Mouse (Mus musculus) forebrain, embryonic 15.5 days (tissue): ENCODE results near the gene Nxpe5. TPM values are rescaled to one million over a fixed set of nuclear protein-coding genes. Genes with fewer than 3 reads are reported as not detected.

Experiments used
- ATAC-seq: fragments of 200-750 bp; cut with Nextera tagmentation; replicated peaks from 2 replicates; pipeline ENCODE4 v1.8.0; 2017; ENCODE audit warnings: mild to moderate bottlenecking, moderate TSS enrichment, moderate library complexity
- H3K27ac ChIP-seq: fragments of 300-500 bp; sonication (generic); replicated peaks from 2 replicates; pipeline ENCODE4 v1.5.1; 2015; ENCODE audit warnings: mild to moderate bottlenecking, inconsistent platforms
- H3K27me3 ChIP-seq: fragments of 300-500 bp; sonication (generic); 2 replicates; pipeline ENCODE4 v1.6.1; 2015; ENCODE audit warnings: inconsistent platforms
- H3K36me3 ChIP-seq: fragments of 300-500 bp; sonication (generic); 2 replicates; pipeline ENCODE4 v1.6.1; 2015; ENCODE audit warnings: mild to moderate bottlenecking, inconsistent platforms
- H3K4me1 ChIP-seq: fragments of 300-500 bp; sonication (generic); 2 replicates; pipeline ENCODE4 v1.6.1; 2015; ENCODE audit warnings: inconsistent platforms
- H3K4me2 ChIP-seq: fragments of 300-500 bp; sonication (generic); replicated peaks from 2 replicates; pipeline ENCODE4 v1.6.1; 2015; ENCODE audit warnings: mild to moderate bottlenecking, inconsistent platforms
- H3K4me3 ChIP-seq: fragments of 300-500 bp; sonication (generic); 2 replicates; pipeline ENCODE4 v1.5.1; 2015; ENCODE audit warnings: mild to moderate bottlenecking, inconsistent platforms
- H3K9ac ChIP-seq: fragments of 300-500 bp; sonication (generic); replicated peaks from 2 replicates; pipeline ENCODE4 v1.6.1; 2015; ENCODE audit warnings: mild to moderate bottlenecking, inconsistent platforms
- H3K9me3 ChIP-seq: fragments of 300-500 bp; sonication (generic); 2 replicates; pipeline ENCODE4 v1.6.1; 2016; ENCODE audit warnings: inconsistent platforms
- WGBS: fragments of 180-500 bp; shearing (Covaris S2); methylation state at CpG from one replicate; pipeline ENCODE4 v1.1.7; 2015; ENCODE audit warnings: mixed read lengths; 5-methylcytosine and 5-hydroxymethylcytosine counted together
- polyA plus RNA-seq: library from polyadenylated mRNA; unstranded; fragments of >200 nt; fragmentation: Nextera tagmentation; extraction: Ambion mirVana; gene quantifications from 2 replicates; pipeline ENCODE4 v1.2.1, GENCODE M21; 2015

Nxpe5 gene
- polyA plus RNA-seq, 1 experiment from 2014 or later, result not detected

- Histone ChIP-seq H3K4me2 (no peak overlapping the region), H3K4me3 (no peak overlapping the region), H3K36me3 (no peaks in the 10 kb centered on the region), H3K27ac (no peak overlapping the region), H3K9me3 (no peaks in the 10 kb centered on the region), H3K9ac (no peak overlapping the region), H3K4me1 (no peaks in the 10 kb centered on the region), H3K27me3 (no peaks in the 10 kb centered on the region)
- ATAC-seq, result no peak
- 76% methylated on average over 2 of the region's 2 CpGs for WGBS
These were observed 5.8 kb upstream of the Nxpe5 start for GRCm38 (mm10) chr5:138219864-138220263.

DNA sequence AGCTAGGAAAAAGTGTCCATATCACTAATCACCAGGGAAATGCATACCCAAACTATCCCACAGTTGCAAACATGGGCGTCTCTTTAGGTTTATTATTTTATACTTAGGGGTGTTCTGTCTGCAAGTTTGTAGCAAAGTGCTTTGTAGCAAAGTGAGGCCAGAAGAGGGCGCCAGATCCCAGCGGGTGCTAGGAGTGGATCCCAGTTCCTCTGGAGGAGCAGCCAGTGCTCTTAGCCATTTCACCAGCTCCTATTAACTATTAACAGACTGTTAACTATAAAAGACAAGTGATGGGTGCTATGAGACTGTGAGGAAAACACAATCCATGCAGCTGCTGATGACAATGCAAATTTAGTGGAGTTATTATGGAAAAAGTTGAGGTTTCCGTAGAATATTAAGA, 3.6 kb upstream of the Nxpe5 start:
- H3K9ac ChIP-seq, result no peak overlapping the region
- H3K4me2 ChIP-seq, result no peak overlapping the region
- H3K27ac ChIP-seq, result no peak overlapping the region
- no peak for ATAC-seq
- no peaks in the 10 kb centered on the region for H3K27me3 ChIP-seq
- 22% methylated on average over 4 of the region's 4 CpGs for WGBS
- no peaks in the 10 kb centered on the region for H3K4me1 ChIP-seq
- no peaks in the 10 kb centered on the region for H3K36me3 ChIP-seq
- no peak overlapping the region for H3K4me3 ChIP-seq
- no peaks in the 10 kb centered on the region for H3K9me3 ChIP-seq

GRCm38 (mm10) chr5:138223287-138223686, 2.4 kb upstream of the Nxpe5 start:
- Histone ChIP-seq H3K4me3 (no peak overlapping the region), H3K4me1 (no peaks in the 10 kb centered on the region), H3K36me3 (no peaks in the 10 kb centered on the region), H3K27ac (no peak overlapping the region), H3K4me2 (no peak overlapping the region), H3K9ac (no peak overlapping the region), H3K9me3 (no peaks in the 10 kb centered on the region), H3K27me3 (no peaks in the 10 kb centered on the region)
- 62% methylated on average over 3 of the region's 3 CpGs for WGBS
- ATAC-seq, result no peak

DNA sequence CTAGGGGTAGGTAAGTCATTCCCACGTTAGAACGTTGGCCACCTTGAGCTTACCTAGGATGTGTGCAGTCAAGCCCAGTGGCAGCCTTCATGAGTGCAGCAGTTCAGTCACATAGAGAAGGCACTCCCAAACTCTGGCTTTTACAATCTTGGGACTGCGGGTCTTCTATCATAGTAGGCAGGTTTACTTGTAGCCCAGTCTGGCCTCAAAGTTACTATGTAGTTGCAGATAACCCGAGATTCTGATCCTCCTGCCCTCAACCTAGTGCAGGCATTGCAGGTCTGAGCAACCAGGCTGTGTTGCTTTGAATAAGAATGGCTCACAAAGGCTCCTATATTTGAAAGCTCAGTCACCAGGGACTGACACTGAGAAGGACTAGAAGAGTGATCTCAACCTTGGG, 793 bp downstream of the Nxpe5 start:
- Histone ChIP-seq H3K36me3 (no peaks in the 10 kb centered on the region), H3K4me3 (no peak overlapping the region), H3K27ac (no peak overlapping the region), H3K27me3 (no peaks in the 10 kb centered on the region), H3K4me1 (no peaks in the 10 kb centered on the region), H3K9ac (no peak overlapping the region), H3K4me2 (no peak overlapping the region), H3K9me3 (no peaks in the 10 kb centered on the region)
- WGBS, result 88% methylated on average over 4 of the region's 4 CpGs
- ATAC-seq, result no peak

DNA sequence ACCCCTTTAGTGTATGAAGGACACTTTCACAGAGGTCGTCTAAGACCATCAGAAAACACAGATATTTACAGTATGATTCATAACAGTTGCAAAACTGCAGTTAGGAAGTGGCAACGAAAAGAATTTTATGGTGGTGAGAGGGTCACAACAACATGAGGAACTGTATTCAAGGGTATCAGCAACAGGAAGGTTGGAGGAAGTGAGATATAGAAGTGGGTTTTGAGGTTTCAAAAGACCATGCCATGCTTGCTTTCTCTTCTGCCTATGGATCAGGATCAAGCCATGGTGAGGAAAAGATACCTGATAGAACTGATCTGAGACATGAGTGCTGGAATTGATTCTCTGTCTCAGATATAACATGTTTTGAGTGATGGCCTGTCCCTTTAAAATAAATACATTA, 1.7 kb downstream of the Nxpe5 start:
- WGBS, result 80% methylated on average over 2 of the region's 2 CpGs
- no peak overlapping the region for H3K9ac ChIP-seq
- H3K27ac ChIP-seq, result no peak overlapping the region
- no peaks in the 10 kb centered on the region for H3K36me3 ChIP-seq
- ATAC-seq, result no peak
- no peaks in the 10 kb centered on the region for H3K4me1 ChIP-seq
- H3K4me2 ChIP-seq, result no peak overlapping the region
- no peak overlapping the region for H3K4me3 ChIP-seq
- H3K9me3 ChIP-seq, result no peaks in the 10 kb centered on the region
- no peaks in the 10 kb centered on the region for H3K27me3 ChIP-seq

- no peak overlapping the region for H3K27ac ChIP-seq
- H3K9ac ChIP-seq, result no peak overlapping the region
- H3K9me3 ChIP-seq, result no peaks in the 10 kb centered on the region
- H3K27me3 ChIP-seq, result no peaks in the 10 kb centered on the region
- H3K4me3 ChIP-seq, result no peak overlapping the region
- 56% methylated on average over 3 of the region's 3 CpGs for WGBS
- no peaks in the 10 kb centered on the region for H3K4me1 ChIP-seq
- H3K36me3 ChIP-seq, result no peaks in the 10 kb centered on the region
- H3K4me2 ChIP-seq, result no peak overlapping the region
- ATAC-seq, result no peak
These were observed 2.3 kb downstream of the Nxpe5 start for GRCm38 (mm10) chr5:138228026-138228425.

GRCm38 (mm10) chr5:138229511-138229910, 3.8 kb downstream of the Nxpe5 start:
- H3K4me2 ChIP-seq, result no peak overlapping the region
- no peaks in the 10 kb centered on the region for H3K4me1 ChIP-seq
- H3K36me3 ChIP-seq, result no peaks in the 10 kb centered on the region
- H3K27me3 ChIP-seq, result no peaks in the 10 kb centered on the region
- H3K27ac ChIP-seq, result no peak overlapping the region
- H3K9ac ChIP-seq, result no peak overlapping the region
- 95% methylated on average over 3 of the region's 3 CpGs for WGBS
- H3K4me3 ChIP-seq, result no peak overlapping the region
- ATAC-seq, result no peak
- no peaks in the 10 kb centered on the region for H3K9me3 ChIP-seq

DNA sequence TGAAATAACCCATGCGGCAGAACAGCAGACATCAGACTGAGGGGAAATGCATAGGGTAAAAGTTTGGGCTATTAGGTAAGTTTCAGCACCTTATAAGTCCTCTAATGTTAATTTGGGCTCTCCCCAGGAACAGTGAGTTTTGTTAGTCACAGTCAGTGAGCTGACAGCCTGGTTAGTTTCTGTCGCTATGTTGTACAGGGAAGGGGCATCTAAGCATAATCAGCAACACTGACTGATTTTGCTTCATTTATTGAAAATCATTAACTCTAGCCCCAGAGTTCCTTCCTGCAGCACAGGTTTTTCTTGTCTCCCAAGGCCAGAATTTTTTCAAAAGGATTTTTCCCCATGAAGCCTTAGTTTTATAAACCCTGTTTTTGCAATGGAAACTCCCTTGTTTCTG, 8.1 kb downstream of the Nxpe5 start:
- Histone ChIP-seq H3K4me1 (no peaks in the 10 kb centered on the region), H3K4me3 (no peak overlapping the region), H3K36me3 (no peaks in the 10 kb centered on the region), H3K27me3 (no peaks in the 10 kb centered on the region), H3K4me2 (no peak overlapping the region), H3K27ac (no peak overlapping the region), H3K9me3 (no peaks in the 10 kb centered on the region), H3K9ac (no peak overlapping the region)
- WGBS, result 91% methylated on average over 2 of the region's 2 CpGs
- ATAC-seq, result no peak

DNA sequence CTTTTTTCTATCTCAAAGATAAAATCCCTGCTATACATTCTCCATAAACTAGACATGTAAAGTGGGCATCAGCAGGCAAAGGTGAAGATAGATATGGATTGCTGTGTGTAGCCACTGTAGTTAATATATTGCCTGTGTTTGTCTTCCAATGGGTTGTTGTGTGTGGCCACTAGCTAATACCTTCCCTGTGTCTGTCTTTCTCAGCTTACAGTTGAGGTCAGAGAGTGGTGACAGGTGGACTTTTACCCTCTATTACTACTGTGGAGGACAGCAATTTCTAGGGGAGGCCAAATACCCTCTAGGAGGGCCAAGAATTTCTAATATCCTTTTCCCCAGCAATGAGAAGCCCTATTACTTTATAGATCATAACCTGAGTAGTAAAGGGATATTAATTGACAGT, 8.5 kb downstream of the Nxpe5 start:
- Histone ChIP-seq H3K9me3 (no peaks in the 10 kb centered on the region), H3K9ac (no peak overlapping the region), H3K27ac (no peak overlapping the region), H3K4me1 (no peaks in the 10 kb centered on the region), H3K4me3 (no peak overlapping the region), H3K4me2 (no peak overlapping the region), H3K27me3 (no peaks in the 10 kb centered on the region), H3K36me3 (no peaks in the 10 kb centered on the region)
- ATAC-seq, result no peak

GRCm38 (mm10) chr5:138241511-138241910, 15.8 kb downstream of the Nxpe5 start:
- Histone ChIP-seq H3K4me2 (no peak overlapping the region), H3K4me1 (no peaks in the 10 kb centered on the region), H3K27ac (no peak overlapping the region), H3K36me3 (no peaks in the 10 kb centered on the region), H3K27me3 (no peaks in the 10 kb centered on the region), H3K9ac (no peak overlapping the region), H3K4me3 (no peak overlapping the region), H3K9me3 (no peaks in the 10 kb centered on the region)
- WGBS, result 47% methylated on average over 2 of the region's 2 CpGs
- no peak for ATAC-seq

DNA sequence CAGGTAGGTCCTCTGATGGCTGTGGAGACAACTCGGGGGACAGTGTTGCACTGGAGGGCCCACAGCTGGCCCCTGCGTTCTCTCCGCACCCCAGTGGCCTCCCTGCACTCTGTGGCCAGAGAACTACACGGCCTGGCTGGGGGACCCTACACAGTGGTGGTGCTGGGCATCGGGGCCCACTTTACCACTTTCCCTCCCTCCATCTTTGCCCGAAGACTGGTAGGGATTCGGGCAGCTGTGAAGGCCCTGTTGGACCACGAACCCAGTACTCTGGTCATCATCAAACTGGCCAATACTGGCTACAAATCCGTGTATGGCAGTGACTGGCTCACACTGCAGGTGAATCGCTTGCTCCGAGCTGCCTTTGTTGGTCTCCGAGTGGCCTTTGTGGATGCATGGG, 25.4 kb downstream of the Nxpe5 start:
- ATAC-seq, result no peak
- 82% methylated on average over 12 of the region's 12 CpGs for WGBS
- H3K36me3 ChIP-seq, result no peaks in the 10 kb centered on the region
- H3K27me3 ChIP-seq, result no peaks in the 10 kb centered on the region
- H3K9me3 ChIP-seq, result no peaks in the 10 kb centered on the region
- no peak overlapping the region for H3K4me2 ChIP-seq
- no peak overlapping the region for H3K4me3 ChIP-seq
- no peak overlapping the region for H3K9ac ChIP-seq
- H3K4me1 ChIP-seq, result peaks cover 8% of the 10 kb centered on the region
- H3K27ac ChIP-seq, result no peak overlapping the region

GRCm38 (mm10) chr5:138253061-138253460, 27.4 kb downstream of the Nxpe5 start:
- peaks cover 12% of the 10 kb centered on the region for H3K4me1 ChIP-seq

GRCm38 (mm10) chr5:138255353-138256093, 29.8 kb downstream of the Nxpe5 start, which contains the start of gene Lamtor4:
TSS of gene Lamtor4 (plus strand) at chr5:138255482.
- peaks cover 15% of the 10 kb centered on the region for H3K36me3 ChIP-seq
- peak within 1 kb of the TSS; percentile 60 for H3K4me3 ChIP-seq
- peak; percentile 100 for ATAC-seq
- peaks cover 12% of the 10 kb centered on the region for H3K4me1 ChIP-seq
- under 1% methylated on average over 38 of the region's 38 CpGs for WGBS
- H3K9me3 ChIP-seq, result no peaks in the 10 kb centered on the region
- peak within 1 kb of the TSS; percentile 83 for H3K4me2 ChIP-seq
- peak within 1 kb of the TSS; percentile 87 for H3K27ac ChIP-seq
- peak within 1 kb of the TSS; percentile 68 for H3K9ac ChIP-seq
- H3K27me3 ChIP-seq, result no peaks in the 10 kb centered on the region

More at GRCm38 (mm10) chr5:138253061-138253460, 27.4 kb downstream of the Nxpe5 start:
- Histone ChIP-seq H3K27me3 (no peaks in the 10 kb centered on the region), H3K9me3 (no peaks in the 10 kb centered on the region), H3K36me3 (no peaks in the 10 kb centered on the region), H3K27ac (no peak overlapping the region), H3K4me2 (no peak overlapping the region), H3K9ac (no peak overlapping the region), H3K4me3 (no peak overlapping the region)
- 96% methylated on average over 3 of the region's 3 CpGs for WGBS
- ATAC-seq, result no peak
